Mouse (Mus musculus) mouse trophoblast stem cell (cell line): ENCODE results near the gene BC004004.
"Not testable (repeated sequence)": the region's sequence is repeated elsewhere in the genome, so short reads cannot be mapped to it uniquely, and the experiment has no call there.

ENCODE experiments used
- in situ Hi-C, 2 experiments: fragments of 300-500 bp; cut with MseI, MboI; formaldehyde crosslinking; loops; 2 replicates in 1 of 2; 3 replicates in 1 of 2; pipeline ENCODE4 v1.15.1; 2025

BC004004 gene

DNA sequence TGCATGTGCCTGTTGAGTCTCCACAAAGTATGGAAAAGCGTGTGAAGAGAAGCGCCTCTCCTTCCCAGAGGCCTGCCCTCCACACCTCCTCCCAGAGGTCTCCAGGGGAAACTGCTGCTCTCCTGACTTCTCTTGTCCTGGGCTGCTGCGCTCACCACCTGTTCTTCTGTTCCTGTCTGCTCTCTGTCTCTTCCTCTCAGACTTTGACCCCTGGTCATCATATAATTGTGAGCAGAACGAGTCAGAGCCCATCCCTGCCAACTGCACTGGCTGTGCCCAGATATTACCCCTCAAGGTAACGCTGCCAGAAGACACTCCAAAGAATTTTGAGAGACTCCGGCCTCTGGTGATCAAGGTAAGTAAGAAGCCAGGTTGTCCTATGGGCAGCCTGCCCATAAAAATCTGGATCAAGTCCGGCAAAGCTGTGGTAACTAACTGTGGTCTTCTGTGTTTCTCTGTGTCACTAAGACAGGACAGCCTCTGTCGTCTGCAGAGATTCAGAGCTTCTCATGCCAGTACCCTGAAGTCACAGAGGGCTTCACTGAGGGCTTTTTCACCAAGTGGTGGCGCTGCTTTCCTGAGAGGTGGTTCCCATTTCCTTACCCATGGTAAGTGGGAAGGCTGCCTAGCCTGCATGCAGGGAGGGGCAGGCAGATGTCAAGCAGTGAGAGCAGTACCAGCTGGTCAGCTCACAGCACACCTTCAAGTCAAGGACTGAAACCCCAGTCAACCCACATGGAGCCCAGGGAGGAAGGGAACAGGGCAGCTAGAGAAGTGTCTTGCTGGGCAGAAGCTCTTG is 25.4 kb downstream of the BC004004 start:
- in situ Hi-C loops: no loop called here

DNA sequence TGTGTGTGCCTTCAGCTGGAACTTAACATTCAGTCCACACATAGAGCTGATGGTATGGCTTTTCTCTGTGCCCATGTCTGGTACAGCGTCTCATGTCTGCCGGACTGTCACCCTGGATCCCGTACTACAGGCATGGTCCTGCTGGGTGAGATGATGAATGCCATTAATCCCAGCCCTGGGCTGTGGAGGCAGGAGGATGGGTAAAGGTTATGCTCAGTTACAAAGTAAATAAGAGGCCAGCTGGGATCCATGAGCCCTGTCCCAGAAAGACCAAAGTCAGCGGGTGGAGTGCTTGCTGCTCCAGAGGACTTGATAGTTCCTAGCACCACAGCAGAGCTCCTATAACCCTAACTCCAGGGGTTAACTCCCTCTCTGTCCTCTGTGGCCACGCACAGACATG is 27.2 kb downstream of the BC004004 start:
- in situ Hi-C loops: no loop called here

DNA sequence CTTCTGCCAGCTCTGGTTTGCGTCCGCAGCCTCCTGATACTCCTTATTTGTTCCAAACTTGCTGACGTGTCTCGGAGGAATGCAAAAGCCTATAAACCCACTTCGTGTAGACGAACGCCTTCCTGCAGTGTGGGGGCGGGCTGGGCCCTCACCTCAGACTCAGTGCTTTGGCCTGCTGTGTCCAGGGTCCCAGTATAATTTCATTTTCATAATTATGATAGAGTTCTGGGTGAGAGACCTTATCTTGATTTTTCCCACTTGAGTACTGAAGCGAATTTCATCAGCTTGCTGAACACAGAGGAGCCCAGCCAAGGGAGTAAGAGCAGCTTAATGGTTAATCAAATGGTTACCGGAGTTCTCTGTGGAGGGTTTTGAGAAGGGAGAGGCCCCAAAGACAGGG is 28.7 kb downstream of the BC004004 start:
- in situ Hi-C loops: no loop called here

DNA sequence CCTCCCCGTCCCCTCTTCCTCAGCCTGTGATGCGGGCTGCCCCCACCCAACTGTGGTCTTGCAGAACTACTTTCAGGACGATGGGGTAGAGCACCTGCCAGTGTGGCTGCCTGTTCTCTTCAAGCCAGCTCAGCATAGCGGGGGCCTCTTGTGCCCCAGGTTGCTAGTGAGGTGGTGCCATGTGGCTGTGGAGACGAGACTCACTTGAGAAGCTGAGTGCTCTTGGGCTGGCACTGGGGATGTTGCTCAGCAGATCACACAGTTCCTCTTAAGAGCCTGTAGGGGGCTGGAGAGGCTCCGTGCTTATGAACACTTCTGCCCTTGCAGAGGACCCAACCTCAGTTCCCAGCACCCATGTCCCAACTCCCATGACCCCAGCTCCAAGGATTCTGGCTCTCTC is 29.2 kb downstream of the BC004004 start:
- in situ Hi-C loops: no loop called here

DNA sequence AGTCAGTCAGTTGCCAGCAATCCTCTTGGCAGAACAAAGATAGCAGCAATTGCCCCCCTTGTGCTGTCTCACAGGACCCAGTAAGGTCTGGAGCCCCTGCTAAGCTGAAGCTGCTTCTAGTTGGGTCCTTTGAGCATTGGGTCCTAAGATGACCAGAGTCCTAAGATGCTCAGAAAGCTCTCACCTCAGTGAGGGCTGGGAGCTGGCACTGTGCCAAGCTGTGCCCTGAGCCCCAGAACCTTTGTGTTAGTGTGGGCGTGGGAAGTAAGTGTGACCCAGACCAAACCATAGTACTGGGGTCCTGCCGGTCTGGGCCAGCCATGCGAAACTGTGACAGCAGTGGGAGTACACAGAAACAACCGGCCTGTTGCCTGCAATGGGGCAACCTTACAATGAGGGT is 30.7 kb downstream of the BC004004 start:
- in situ Hi-C loops: no loop called here

DNA sequence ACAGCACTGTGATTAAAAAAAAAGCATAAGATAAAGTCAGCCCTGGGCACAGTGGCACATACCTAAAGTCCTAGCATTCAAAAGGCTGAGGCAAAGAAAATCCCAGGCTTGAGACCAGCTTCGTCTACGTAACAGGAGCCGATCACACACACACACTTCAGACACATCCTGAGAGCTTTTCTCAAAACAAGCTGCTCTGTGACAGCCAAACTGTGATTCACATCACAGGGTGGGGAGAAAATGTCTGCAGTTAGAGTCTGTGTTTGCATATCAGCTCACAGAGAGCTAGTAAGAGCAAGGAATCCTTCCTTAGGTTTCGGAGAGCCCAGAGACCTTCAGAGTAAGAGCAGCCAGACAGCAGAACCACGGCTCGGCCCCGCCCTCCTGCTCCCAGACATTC is 32.3 kb downstream of the BC004004 start:
- in situ Hi-C loops: no loop called here

DNA sequence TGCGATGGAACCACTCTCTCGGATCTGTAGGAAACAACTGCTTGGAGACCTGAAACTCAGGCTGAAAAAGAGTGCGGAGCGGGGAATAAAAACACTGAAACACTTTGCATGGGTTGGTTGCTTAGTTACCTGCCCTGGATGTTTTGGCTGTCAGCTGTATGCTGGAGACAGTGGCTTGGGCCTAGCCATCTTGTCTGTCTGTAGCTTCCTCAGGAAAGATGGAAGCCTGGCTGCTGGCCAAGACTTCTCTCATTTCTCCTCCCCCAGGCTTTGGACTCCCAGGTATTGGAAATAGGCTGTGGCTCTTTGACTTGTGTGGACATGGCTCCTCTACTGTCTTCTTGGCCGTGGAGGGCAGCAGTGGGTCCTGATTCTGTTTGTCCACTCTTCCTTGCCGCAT is 32.8 kb downstream of the BC004004 start:
- in situ Hi-C loops: no loop called here

DNA sequence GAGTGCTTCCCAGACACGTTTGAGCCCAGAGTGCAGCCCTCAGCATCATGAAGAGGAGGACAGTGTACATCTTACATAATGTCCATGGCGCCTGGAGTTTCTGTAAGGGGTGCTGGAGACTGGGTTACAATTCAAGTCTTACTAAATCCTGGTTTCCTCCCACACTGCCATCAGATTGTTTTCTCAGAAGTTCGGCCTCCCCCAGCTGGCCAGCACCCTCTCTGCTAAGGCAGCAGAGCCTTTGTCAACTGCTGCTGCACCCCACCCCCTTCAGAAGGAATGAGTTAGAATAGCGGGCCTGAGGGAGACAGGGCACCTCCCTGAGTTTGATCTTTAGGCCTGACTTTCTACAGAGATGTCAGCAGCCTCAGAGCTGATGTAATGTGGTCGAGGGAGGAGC is 33.6 kb downstream of the BC004004 start:
- in situ Hi-C loops: no loop called here

DNA sequence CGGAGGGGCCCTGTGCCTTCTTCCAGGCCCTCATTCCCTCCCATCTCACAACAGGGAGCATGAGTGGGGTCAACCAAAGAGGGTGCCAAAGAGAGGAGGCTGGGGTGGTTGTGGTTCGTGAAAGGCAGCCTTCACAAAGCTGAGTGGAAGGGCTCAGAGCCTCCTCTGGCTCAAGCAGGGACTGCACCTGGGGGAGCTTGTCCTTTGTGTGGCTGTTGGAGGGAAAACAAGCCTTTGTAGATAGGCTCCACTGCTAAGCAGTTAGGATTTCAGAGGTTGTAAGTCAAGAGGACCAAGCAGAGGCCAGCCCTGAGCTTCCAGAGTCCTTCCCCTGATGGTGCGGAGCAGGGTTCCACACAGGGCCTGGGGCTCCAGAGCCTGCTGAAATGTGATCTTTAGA is 34.5 kb downstream of the BC004004 start:
- in situ Hi-C loops: no loop called here

DNA sequence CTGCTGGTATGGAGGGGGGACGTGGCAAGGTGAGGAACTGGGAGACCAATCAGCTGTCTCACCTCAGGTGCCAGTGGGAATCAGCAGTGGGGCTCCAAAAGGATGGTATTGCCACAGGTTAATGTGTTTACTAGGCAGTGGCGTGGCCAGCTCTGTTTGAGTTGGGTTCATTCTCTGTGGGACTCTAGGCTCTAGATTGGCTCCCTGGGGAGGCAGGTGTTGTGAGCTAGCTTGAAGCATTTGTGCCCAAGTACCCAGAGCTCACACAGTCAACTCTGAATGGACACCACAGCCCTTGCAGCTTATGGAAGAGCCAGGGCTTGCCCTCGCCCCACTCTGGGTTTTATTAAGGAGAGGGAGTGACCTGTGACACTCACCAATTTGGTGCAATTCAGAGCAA is 35.3 kb downstream of the BC004004 start:
- in situ Hi-C loops: no loop called here

DNA sequence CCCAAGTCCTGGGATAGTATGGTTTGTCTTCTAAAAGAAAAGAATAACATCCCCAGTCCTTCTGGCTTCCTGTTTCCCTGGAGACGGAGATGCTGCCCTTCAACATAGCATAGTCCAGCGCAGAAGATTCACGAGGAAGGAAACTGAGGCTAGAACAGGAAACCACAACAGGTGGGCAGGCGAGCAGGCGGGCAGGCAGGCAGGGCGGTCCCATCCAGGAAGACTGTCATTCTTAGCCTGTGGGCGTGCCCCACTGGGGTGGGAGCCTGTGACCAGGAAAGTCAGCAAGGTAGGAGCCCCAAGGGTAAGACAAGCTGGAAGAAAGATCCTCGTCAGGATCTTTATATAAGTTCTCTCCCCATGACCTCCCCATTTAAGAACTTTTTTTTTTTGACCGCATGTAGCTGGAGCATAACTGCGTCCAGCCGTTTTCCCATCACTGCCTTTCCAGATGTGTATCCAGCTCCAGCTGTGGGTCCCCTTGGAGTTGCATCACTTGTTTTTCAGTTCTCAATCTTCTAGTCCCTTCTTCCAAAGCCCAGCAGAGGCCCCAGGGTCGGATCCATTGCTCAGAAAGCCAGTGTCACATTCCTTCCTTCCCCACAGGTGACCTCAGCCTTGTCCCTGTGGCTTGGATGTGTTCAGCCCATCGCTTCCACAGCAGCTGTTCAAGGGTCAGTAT is 35.9 kb downstream of the BC004004 start:
- in situ Hi-C loops: no loop called here

DNA sequence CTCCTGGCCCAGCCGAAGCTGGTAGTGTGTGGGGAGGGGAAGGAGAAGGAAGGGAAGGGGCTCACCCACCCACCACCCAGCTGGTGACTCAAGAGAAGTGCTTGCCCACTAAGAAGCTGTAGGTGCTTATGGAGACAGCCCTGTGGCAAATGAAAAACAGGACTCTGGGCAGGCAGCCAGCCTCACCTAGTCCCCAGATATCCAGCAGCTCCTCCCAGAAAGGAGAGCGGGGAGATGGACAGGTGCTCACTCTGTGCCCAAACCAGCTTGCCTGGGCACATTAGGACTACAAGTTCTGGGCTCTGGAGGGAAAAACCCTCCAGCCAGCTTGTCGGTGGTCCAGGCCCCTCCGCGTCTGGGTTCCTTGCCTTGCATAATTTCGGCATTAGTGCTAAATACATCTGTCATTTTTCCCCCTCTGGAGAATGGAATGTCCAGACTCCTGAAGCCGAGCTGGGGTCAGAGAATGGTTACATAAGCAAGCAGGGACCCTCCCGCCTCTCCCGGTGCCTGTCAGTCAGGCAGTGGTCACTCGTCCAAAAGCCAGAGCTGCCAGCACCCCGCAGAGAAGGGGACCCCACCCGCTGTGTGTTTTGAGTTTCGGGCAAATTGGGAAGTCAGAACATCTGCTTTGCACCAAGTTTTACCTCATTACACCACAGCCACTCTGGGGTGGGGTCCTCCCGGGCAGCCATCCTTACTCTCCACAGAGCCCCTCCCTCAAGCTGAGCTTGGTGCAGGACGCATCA is 36.6 kb downstream of the BC004004 start:
- in situ Hi-C loops: no loop called here

DNA sequence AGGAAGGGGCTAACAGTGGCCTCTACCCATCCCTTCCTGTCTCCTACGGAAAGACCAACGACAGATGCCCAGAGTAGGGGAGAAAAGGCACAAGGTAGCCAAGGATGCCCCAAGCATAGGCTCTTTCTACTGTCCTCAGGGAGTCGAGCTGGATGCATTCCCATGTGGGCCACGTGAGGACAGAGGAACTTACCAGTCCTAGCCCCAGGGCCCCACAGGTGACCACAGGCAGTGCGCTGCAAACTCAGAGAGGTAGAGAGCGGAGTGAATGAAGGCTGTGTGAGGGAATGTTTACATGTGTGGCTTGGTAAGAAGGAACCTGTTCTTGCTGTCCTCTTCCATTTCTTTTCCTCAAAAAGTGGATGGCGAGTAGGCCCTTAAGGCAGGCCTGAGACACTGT is 37.3 kb downstream of the BC004004 start:
- in situ Hi-C loops: no loop called here

DNA sequence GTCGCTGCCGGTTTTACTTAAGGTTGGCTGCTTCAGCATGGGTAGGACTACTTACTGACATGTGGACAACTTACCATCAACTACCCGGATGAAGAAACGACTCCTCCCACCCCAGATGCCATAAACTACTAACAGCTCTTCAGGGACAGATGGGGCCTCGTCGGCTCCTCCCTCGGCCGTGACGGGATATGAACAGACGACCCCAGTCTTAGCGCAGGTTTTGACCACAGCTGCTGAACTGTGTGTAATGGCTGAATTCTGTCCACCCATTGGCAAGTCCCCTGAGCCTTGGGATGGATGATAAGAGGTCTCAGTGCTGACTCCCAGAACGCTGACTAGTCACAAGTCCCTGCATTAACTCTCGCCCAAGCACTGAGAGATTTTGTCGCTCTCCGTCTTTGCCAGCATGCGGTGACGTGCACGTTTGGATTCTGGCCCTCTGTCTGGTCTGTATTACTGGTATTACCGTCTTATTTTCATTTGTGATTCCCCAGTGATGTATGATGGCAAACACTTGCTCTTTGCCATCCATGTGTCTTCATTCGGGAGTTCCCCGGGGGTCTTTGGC is 41.6 kb downstream of the BC004004 start:
- in situ Hi-C loops: no loop called here

DNA sequence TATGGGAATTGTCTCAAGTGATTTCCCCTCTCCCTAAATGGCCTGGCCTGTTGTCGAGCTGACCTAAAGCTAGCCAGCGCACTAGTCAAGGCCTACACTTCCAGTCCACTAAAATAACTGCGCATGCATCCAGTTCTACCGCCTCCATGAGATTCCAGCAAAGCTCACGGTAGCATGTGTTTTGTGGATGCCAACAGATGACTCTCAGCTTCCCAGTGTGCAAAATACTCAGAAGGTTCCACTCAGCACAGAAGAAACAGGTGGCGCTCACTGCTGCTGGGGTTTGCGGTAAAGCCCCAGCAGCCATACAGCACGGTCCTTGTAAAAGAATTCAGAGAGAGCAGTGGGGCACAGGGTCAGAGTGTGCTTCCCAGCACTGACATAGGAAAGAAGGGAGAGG is 43.0 kb downstream of the BC004004 start:
- in situ Hi-C loops: no loop called here

DNA sequence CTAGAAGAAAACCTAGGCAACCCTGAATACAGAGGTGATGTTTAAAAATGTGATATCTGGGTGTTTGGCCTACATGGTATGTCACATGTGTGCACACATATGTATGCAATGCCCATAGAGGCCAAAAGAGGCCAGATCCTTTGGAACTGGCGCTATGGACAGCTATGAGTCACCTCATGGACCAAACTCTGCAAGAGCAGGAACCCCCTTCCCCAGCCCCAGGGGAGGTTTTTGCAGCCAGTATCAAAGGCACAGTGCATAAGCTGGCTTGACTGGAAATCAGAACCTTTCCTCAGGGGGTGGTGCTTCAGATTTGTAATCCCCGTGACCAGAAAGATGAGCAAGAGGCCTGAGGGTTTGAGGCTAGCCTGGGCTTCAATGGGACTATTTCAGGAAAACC is 43.5 kb downstream of the BC004004 start:
- in situ Hi-C loops: no loop called here

DNA sequence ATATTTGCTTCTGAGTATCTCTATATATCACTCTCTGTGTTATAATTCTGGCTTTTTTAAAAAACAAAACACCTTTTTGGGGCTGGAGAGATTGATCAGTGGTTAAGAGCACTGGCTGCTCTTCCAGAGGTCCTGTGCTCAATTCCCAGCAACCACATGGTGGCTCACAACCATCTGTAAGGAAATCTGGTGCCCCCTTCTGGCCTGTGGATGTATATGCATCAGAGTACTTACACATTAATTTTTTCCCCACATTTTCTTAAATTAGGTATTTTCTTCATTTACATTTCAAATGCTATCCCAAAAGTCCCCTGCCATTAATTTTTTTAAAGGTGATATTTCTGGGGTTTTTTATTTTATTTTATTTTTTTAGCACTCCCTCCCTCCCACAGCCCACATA is 44.7 kb downstream of the BC004004 start:
- in situ Hi-C loops: no loop called here

DNA sequence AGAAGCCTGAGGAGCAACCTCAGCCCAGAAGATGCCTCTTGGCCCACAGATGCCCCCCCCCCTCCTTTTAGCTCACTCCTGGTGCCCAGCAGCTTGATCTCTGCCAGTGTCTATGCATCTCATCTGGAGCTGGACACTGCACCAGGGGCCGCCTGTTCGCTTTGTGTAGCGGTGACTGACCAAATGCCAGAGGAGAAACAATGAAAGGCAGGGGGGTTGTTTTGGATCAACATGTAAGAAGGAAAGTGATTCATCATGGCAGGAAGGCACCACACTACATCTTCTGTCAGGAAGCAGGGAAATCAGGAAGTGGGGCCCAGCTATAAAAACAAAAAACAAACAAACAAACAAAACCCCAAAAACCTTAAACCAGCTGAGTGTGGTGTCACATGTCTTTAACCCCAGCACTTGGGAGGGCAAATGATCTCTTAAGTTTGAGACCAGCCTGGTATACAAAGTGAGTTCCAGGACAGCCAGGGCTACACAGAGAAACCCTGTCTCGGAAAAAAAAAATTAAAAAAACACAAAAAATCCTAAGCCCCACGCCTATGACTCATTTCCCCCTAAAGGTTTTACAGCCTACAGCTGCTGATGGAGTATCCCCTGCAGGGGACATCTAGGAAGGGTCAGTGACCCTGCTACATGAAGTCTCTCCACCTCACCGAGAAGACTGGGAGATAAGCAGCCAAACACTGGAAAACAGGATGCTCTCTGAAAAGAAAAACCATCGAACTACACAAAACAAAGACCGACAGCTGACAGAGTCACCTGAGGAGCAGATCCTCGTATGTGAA is 47.3 kb downstream of the BC004004 start:
- in situ Hi-C loops: no loop called here

DNA sequence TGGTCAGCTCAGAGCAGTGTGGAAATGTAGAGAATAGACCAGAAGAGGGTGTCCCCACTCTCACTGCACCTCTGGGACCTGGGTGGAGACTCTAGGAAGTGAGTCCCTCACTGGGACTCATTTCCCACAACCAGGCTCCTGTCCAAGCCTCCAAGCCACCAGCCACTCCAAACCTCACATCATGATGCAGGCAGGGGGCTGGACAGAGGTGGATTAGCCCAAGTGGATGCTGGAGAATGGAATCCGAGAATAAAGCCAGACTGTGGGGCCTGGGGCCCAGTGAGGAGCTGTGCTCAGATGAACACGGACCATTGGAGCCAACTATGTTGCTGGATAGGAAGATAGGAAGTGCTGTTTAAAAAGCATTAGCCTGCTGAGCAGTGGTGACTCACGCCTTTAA is 48.3 kb downstream of the BC004004 start:
- in situ Hi-C loops: no loop called here

DNA sequence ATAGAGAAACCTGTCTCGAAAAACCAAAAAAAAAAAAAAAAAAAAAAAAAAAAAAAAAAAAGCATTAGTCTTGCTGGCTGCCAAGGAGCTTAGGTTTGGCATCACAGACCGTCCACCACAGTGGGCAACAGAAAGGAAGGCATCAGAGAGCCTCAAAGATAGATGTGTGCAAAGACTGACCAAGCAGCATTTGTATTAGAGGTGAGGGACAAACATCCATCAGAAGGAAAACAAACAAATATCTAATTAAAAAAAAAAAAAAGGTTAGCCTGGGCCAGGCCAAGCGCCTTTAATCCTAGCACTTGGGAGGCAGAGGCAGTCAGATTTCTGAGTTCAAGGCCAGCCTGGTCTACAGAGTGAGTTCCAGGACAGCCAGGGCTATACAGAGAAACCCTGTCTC is 48.8 kb downstream of the BC004004 start, which contains the start of gene Pi16:
TSS of gene Pi16 (plus strand) at position 301 of the 400 bp plus-strand sequence.
- in situ Hi-C loops: not testable (repeated sequence)

DNA sequence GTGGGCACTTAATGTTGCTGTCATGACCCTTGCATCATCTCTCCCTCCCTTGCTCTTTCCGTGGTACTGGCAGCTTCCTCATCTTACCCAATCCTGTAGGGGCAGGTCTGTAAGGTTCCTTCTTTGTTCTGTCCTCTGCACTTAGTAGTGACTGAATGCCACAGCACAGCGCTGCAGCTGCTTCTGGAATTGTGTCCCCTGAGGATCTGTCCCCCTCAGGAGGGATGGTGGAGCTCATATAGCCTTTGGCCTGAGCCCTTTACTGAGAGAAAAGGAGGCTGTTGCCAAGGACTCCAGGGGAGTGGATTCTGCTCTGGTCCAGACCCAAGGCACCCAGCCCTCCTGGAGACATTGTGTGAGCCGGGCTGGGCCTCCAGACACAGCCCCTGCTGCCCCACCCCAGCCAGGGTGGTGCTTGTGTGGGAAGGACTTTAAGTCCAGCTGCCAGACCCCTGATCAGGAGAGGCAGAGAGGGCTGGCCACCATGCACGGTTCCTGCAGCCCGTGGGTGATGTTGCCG is 50.2 kb downstream of the BC004004 start:
- in situ Hi-C loops: no loop called here
